Mouse (Mus musculus) ES-Bruce4 (cell line): Measurements from ENCODE around the gene 6030468B19Rik. TPM values are rescaled to one million over a fixed set of nuclear protein-coding genes. Genes with fewer than 3 reads are reported as not detected.

ENCODE experiments used
- H3K27ac ChIP-seq: 2 replicates; pipeline ENCODE4 v1.5.1; 2012; ENCODE audit warnings: low read length, inconsistent platforms; ENCODE audit not compliant: insufficient read depth
- H3K27me3 ChIP-seq: 2 replicates; pipeline ENCODE4 v1.6.1; 2012; ENCODE audit warnings: mild to moderate bottlenecking, low read length, inconsistent platforms; ENCODE audit not compliant: control insufficient read depth, poor library complexity, insufficient read depth, severe bottlenecking
- H3K36me3 ChIP-seq: 2 replicates; pipeline ENCODE4 v1.6.1; 2012; ENCODE audit warnings: inconsistent platforms, mild to moderate bottlenecking, low read length, moderate library complexity; ENCODE audit not compliant: control insufficient read depth, poor library complexity, insufficient read depth, severe bottlenecking
- H3K4me1 ChIP-seq: one replicate; pipeline ENCODE4 v1.8.1; 2011; ENCODE audit warnings: low read length; ENCODE audit not compliant: control insufficient read depth, insufficient read depth
- H3K4me3 ChIP-seq: 2 replicates; pipeline ENCODE4 v1.5.1; 2011; ENCODE audit warnings: low read depth, mild to moderate bottlenecking, low read length
- H3K9ac ChIP-seq: 2 replicates; pipeline ENCODE4 v1.6.1; 2012; ENCODE audit warnings: low read depth, mild to moderate bottlenecking, inconsistent platforms; ENCODE audit not compliant: poor library complexity, severe bottlenecking
- H3K9me3 ChIP-seq: replicated peaks from 2 replicates; pipeline ENCODE4 v1.6.1; 2012; ENCODE audit warnings: mild to moderate bottlenecking, low read length, inconsistent platforms; ENCODE audit not compliant: control insufficient read depth, poor library complexity, insufficient read depth, severe bottlenecking
- CTCF ChIP-seq: IDR thresholded peaks from one replicate; pipeline ENCODE4 v1.8.1; 2011; ENCODE audit warnings: low read depth, low read length
- EP300 ChIP-seq: IDR thresholded peaks from 2 replicates; pipeline ENCODE4 v1.6.1; 2011; ENCODE audit warnings: low read depth, low read length; ENCODE audit not compliant: insufficient read depth
- POLR2A ChIP-seq: IDR thresholded peaks from one replicate; pipeline ENCODE4 v1.8.1; 2011; ENCODE audit warnings: low read length; ENCODE audit not compliant: insufficient read depth
- polyA plus RNA-seq: library from polyadenylated mRNA; stranded (reverse); fragments of >200 nt; gene quantifications from 2 replicates; pipeline ENCODE4 v1.2.4, GENCODE M21; 2011; ENCODE audit warnings: low read depth; ENCODE audit not compliant: missing spikeins, insufficient read depth, insufficient read length

Gene 6030468B19Rik
- polyA plus RNA-seq, 1 experiment, result not detected

GRCm38 (mm10) chr11:117768725-117769682, 28.5 kb upstream of the 6030468B19Rik start:
- peaks cover 13% of the 10 kb centered on the region for H3K4me1 ChIP-seq
- H3K4me3 ChIP-seq, result no peak overlapping the region
- H3K27me3 ChIP-seq, result no peaks in the 10 kb centered on the region
- no peak overlapping the region for H3K9ac ChIP-seq
- no peak for TF ChIP-seq CTCF
- TF ChIP-seq EP300, result no peak
- no peak for TF ChIP-seq POLR2A
- no peaks in the 10 kb centered on the region for H3K36me3 ChIP-seq
- no peak overlapping the region for H3K27ac ChIP-seq
- H3K9me3 ChIP-seq, result no peaks in the 10 kb centered on the region

- no peaks in the 10 kb centered on the region for H3K36me3 ChIP-seq
- peaks cover 13% of the 10 kb centered on the region for H3K4me1 ChIP-seq
- H3K27me3 ChIP-seq, result no peaks in the 10 kb centered on the region
- H3K27ac ChIP-seq, result no peak overlapping the region
- TF ChIP-seq POLR2A, result no peak
- no peak for TF ChIP-seq CTCF
- TF ChIP-seq EP300, result no peak
- no peaks in the 10 kb centered on the region for H3K9me3 ChIP-seq
- H3K9ac ChIP-seq, result no peak overlapping the region
- H3K4me3 ChIP-seq, result no peak overlapping the region
Observed at GRCm38 (mm10) chr11:117769683-117770047, 27.8 kb upstream of the 6030468B19Rik start.

DNA sequence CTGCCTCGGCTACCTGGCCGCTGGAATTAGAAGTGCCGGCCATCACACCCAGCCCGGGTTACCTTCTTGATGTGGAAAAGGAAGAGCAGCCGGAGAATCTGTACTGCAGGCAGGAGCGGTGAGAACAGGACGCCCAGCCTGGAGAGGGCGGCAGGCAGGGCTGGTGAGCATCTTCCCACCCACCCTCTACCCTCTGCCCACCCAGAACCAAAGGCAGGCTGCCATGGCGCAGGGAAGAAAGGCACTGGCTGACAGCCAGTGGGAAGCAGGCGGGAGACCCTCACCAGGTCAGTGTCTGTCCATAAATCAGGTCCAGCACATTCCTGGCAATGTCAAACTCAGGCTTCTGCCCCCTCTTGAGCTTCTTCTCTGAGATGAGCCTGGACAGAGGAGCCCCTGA, 27.1 kb upstream of the 6030468B19Rik start:
- no peaks in the 10 kb centered on the region for H3K36me3 ChIP-seq
- TF ChIP-seq EP300, result no peak
- no peak overlapping the region for H3K9ac ChIP-seq

GRCm38 (mm10) chr11:117772352-117772751, 25.1 kb upstream of the 6030468B19Rik start:
- TF ChIP-seq EP300 (no peak), CTCF (no peak)
- no peaks in the 10 kb centered on the region for H3K9me3 ChIP-seq
- H3K4me3 ChIP-seq, result no peak overlapping the region
- H3K9ac ChIP-seq, result no peak overlapping the region
- no peak overlapping the region for H3K27ac ChIP-seq
- H3K27me3 ChIP-seq, result no peaks in the 10 kb centered on the region
- peaks cover 3% of the 10 kb centered on the region for H3K4me1 ChIP-seq
- H3K36me3 ChIP-seq, result no peaks in the 10 kb centered on the region

More for the DNA sequence above, 27.1 kb upstream of the 6030468B19Rik start:
- Histone ChIP-seq H3K27ac (no peak overlapping the region), H3K27me3 (no peaks in the 10 kb centered on the region), H3K4me3 (no peak overlapping the region), H3K9me3 (no peaks in the 10 kb centered on the region), H3K4me1 (peaks cover 7% of the 10 kb centered on the region)

DNA sequence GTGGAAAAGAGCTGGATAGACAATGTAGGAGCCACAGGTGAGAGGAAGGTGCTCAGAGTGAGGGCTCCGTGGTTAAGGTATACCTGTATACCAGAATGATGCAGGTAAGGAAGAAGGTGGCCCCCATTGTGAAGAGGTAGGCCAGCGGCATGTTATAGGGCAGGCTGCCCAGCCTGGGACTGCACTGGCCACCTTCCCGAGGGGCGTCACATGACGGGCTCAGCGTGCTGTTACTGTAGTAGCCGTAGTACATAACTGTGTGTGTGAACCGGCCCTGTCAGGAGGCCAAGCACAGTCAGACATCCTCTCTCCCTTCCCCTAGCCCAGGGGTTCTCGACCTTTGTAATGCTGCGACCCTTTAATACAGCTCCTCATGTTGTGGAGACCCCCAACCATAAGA, 22.5 kb upstream of the 6030468B19Rik start:
- Histone ChIP-seq H3K4me3 (no peak overlapping the region), H3K9ac (no peak overlapping the region), H3K9me3 (no peaks in the 10 kb centered on the region), H3K27ac (no peak overlapping the region), H3K27me3 (no peaks in the 10 kb centered on the region), H3K36me3 (no peaks in the 10 kb centered on the region), H3K4me1 (peaks cover 4% of the 10 kb centered on the region)
- TF ChIP-seq EP300, result no peak

GRCm38 (mm10) chr11:117775540-117775939, 21.9 kb upstream of the 6030468B19Rik start:
- TF ChIP-seq POLR2A, result no peak
- TF ChIP-seq CTCF, result no peak
- TF ChIP-seq EP300, result no peak
- Histone ChIP-seq H3K9ac (no peak overlapping the region), H3K36me3 (no peaks in the 10 kb centered on the region), H3K4me3 (no peak overlapping the region), H3K9me3 (no peaks in the 10 kb centered on the region), H3K27ac (no peak overlapping the region), H3K27me3 (no peaks in the 10 kb centered on the region), H3K4me1 (peaks cover 4% of the 10 kb centered on the region)
